8 mouse cellular contexts compared by ENCODE assay signal in genomic region chr2:119618199-119618982, GRCm38 (mm10). TPM values are rescaled to one million over a fixed set of nuclear protein-coding genes. Genes with fewer than 3 reads are reported as not detected.
DNase-seq lines count a peak whose midpoint lies in the region; ATAC-seq and TF ChIP-seq lines count a peak whose summit lies in the region.

TSS of gene Nusap1 (plus strand) at chr2:119618298.
TSS of gene Oip5 (minus strand) at chr2:119618469.

- H3K36me3 ChIP-seq in kidney, embryonic 14.5 days (ENCODE audit: control insufficient read depth, insufficient read depth, low read length) = peaks cover 3% of the 10 kb centered on the region; the same call in 1 of the 2 replicates
- H3K36me3 ChIP-seq in limb, embryonic 15.5 days = 0 out of 2 replicates have a peak, but pooled peaks cover 2% of the 10 kb centered on the region

- H3K4me3 ChIP-seq in bone marrow macrophage, adult 2 months (ENCODE audit: insufficient read depth, low read length) = peak within 1 kb of the TSS; percentile 91
- H3K4me3 ChIP-seq in embryonic fibroblast, embryonic 13.5 days (ENCODE audit: insufficient read depth, low read length) = peak within 1 kb of the TSS; percentile 80
- peak within 1 kb of the TSS; percentile 61 for H3K4me3 ChIP-seq in kidney, embryonic 14.5 days (ENCODE audit: low read length)
- H3K4me3 ChIP-seq in limb, embryonic 15.5 days = peak within 1 kb of the TSS; percentile 85

- DNase-seq in A20 (ENCODE audit: low read depth, low spot score) = peak; percentile 97
- DNase-seq in heart, adult 9 months (ENCODE audit: low spot score in 2 of 2) = peak; percentile 91
- DNase-seq in monocyte, adult 2 months (ENCODE audit: low read depth in 1 of 2, low spot score in 2 of 2) = peak; percentile 85 to 93
- peak; percentile 95 to 97 for DNase-seq in spleen, postnatal 36 days (ENCODE audit: low spot score in 2 of 2)

- peak; percentile 100 for ATAC-seq in kidney, embryonic 14.5 days (ENCODE audit: low FRiP score, low TSS enrichment)
- ATAC-seq in limb, embryonic 15.5 days (ENCODE audit: insufficient number of reproducible peaks, low FRiP score, low TSS enrichment, low read depth) = peak; percentile 99

- H3K9ac ChIP-seq in kidney, embryonic 14.5 days (ENCODE audit: low read depth, low read length) = peak within 1 kb of the TSS; percentile 72
- peak within 1 kb of the TSS; percentile 52 for H3K9ac ChIP-seq in limb, embryonic 15.5 days

- H3K4me2 ChIP-seq in kidney, embryonic 14.5 days (replicated peaks; ENCODE audit: low read depth, low read length) = peak within 1 kb of the TSS; percentile 70
- peak within 1 kb of the TSS; percentile 87 for H3K4me2 ChIP-seq in limb, embryonic 15.5 days

- WGBS in kidney, embryonic 14.5 days = under 1% methylated on average over 55 of the region's 55 CpGs
- WGBS in limb, embryonic 15.5 days = under 1% methylated on average over 55 of the region's 55 CpGs

- peak; percentile 48; the same call in 1 of the 2 replicates for TF ChIP-seq POLR2A in bone marrow macrophage, adult 2 months (IDR thresholded peaks at IDR 0.05; ENCODE audit: borderline replicate concordance, low read depth, low read length)
- TF ChIP-seq POLR2A in embryonic fibroblast, embryonic 13.5 days (IDR thresholded peaks at IDR 0.05; ENCODE audit: low read depth, low read length) = peak; percentile 68

- H3K9me3 ChIP-seq in kidney, embryonic 14.5 days (ENCODE audit: control insufficient read depth, low read length) = no peaks in the 10 kb centered on the region
- no peaks in the 10 kb centered on the region for H3K9me3 ChIP-seq in limb, embryonic 15.5 days

- peaks cover 9% of the 10 kb centered on the region; the same call in 1 of the 2 replicates for H3K4me1 ChIP-seq in bone marrow macrophage, adult 2 months (ENCODE audit: control insufficient read depth, insufficient read depth, low read length)
- no peaks in the 10 kb centered on the region for H3K4me1 ChIP-seq in embryonic fibroblast, embryonic 13.5 days (ENCODE audit: control insufficient read depth, insufficient read depth, low read length)
- peaks cover 16% of the 10 kb centered on the region for H3K4me1 ChIP-seq in kidney, embryonic 14.5 days (ENCODE audit: control insufficient read depth, insufficient read depth, low read length)
- peaks cover 20% of the 10 kb centered on the region for H3K4me1 ChIP-seq in limb, embryonic 15.5 days

- peak within 1 kb of the TSS; percentile 44 for H3K27ac ChIP-seq in bone marrow macrophage, adult 2 months (ENCODE audit: insufficient read depth, low read depth, low read length)
- H3K27ac ChIP-seq in embryonic fibroblast, embryonic 13.5 days (ENCODE audit: insufficient read depth, low read length) = no peak within 1 kb of the TSS
- H3K27ac ChIP-seq in kidney, embryonic 14.5 days (ENCODE audit: low read depth, low read length) = peak within 1 kb of the TSS; percentile 9; the same call in 1 of the 2 replicates
- H3K27ac ChIP-seq in limb, embryonic 15.5 days = peak within 1 kb of the TSS; percentile 73

- H3K27me3 ChIP-seq in kidney, embryonic 14.5 days (ENCODE audit: control insufficient read depth, insufficient read depth, low read length) = no peaks in the 10 kb centered on the region
- H3K27me3 ChIP-seq in limb, embryonic 15.5 days = no peaks in the 10 kb centered on the region

- TF ChIP-seq CTCF in bone marrow macrophage, adult 2 months (IDR thresholded peaks at IDR 0.05; ENCODE audit: low read depth, low read length) = no peak
- no peak for TF ChIP-seq CTCF in embryonic fibroblast, embryonic 13.5 days (IDR thresholded peaks at IDR 0.05; ENCODE audit: borderline replicate concordance, insufficient read depth, low read length)

RNA-seq across cellular contexts. Expression of gene Nusap1, which starts in this region (rescaled TPM):
- polyA plus RNA-seq in bone marrow macrophage, adult 2 months (2012; ENCODE audit: insufficient read depth, insufficient read length, missing spikeins) = 45.1 and 50.3 TPM in 2 replicates
- polyA plus RNA-seq in embryonic fibroblast, embryonic 13.5 days (2011; ENCODE audit: insufficient read length, low read depth, missing spikeins) = 33.0 and 59.3 TPM in 2 replicates
- 77.2 and 97.7 TPM in 2 replicates for polyA plus RNA-seq in kidney, embryonic 14.5 days (2014; fragmentation: Nextera tagmentation; extraction: Ambion mirVana)
- 60.3 and 60.4 TPM in 2 replicates for polyA plus RNA-seq in limb, embryonic 15.5 days (2015; fragmentation: Nextera tagmentation; extraction: Ambion mirVana)

RNA-seq across cellular contexts. Expression of gene Oip5, which starts in this region (rescaled TPM):
- polyA plus RNA-seq in bone marrow macrophage, adult 2 months (2012; ENCODE audit: insufficient read depth, insufficient read length, missing spikeins) = 9.9 and 10.1 TPM in 2 replicates
- 9.0 and 11.1 TPM in 2 replicates for polyA plus RNA-seq in embryonic fibroblast, embryonic 13.5 days (2011; ENCODE audit: insufficient read length, low read depth, missing spikeins)
- polyA plus RNA-seq in kidney, embryonic 14.5 days (2014; fragmentation: Nextera tagmentation; extraction: Ambion mirVana) = 35.5 and 38.6 TPM in 2 replicates
- polyA plus RNA-seq in limb, embryonic 15.5 days (2015; fragmentation: Nextera tagmentation; extraction: Ambion mirVana) = 16.6 and 18.1 TPM in 2 replicates
